In genomic region chr1:177014346-177014745, GRCm38 (mm10) we compare ENCODE assay signal across 9 mouse cellular contexts.
A peak's percentile ranks its signal among the peaks of the same experiment; 100 is the strongest.
DNase-seq lines count a peak whose midpoint lies in the region; ATAC-seq and TF ChIP-seq lines count a peak whose summit lies in the region.
"Had no signal": no experiment of that assay in that cellular context is flagged by ENCODE, and none has a peak within 500 bp of the region (broad histone marks: within the 10 kb centered on the region; RNA-seq: fewer than 3 reads in every experiment).

No protein-coding gene starts in this region.

- 15% methylated on average over 2 of the region's 2 CpGs for WGBS in lung, postnatal 0 days
- WGBS in hindbrain, embryonic 12.5 days = 75% methylated on average over 2 of the region's 2 CpGs
- 42% methylated on average over 2 of the region's 2 CpGs for WGBS in stomach, embryonic 15.5 days

- H3K27me3 ChIP-seq in lung, postnatal 0 days (replicated peaks; ENCODE audit: insufficient read depth, low read length) = no peaks in the 10 kb centered on the region
- no peaks in the 10 kb centered on the region for H3K27me3 ChIP-seq in hindbrain, embryonic 12.5 days
- no peaks in the 10 kb centered on the region for H3K27me3 ChIP-seq in stomach, embryonic 15.5 days (replicated peaks)

- no peak overlapping the region for H3K4me3 ChIP-seq in lung, postnatal 0 days (ENCODE audit: low read depth, low read length)
- no peak overlapping the region for H3K4me3 ChIP-seq in hindbrain, embryonic 12.5 days
- H3K4me3 ChIP-seq in stomach, embryonic 15.5 days (replicated peaks) = no peak overlapping the region

- peaks cover 8% of the 10 kb centered on the region; the same call in 1 of the 2 replicates for H3K4me1 ChIP-seq in lung, postnatal 0 days (ENCODE audit: insufficient read depth, low read depth, low read length)
- peaks cover 48% of the 10 kb centered on the region for H3K4me1 ChIP-seq in hindbrain, embryonic 12.5 days
- peaks cover 15% of the 10 kb centered on the region for H3K4me1 ChIP-seq in stomach, embryonic 15.5 days

- H3K9ac ChIP-seq in lung, postnatal 0 days (replicated peaks; ENCODE audit: low read depth) = no peak overlapping the region
- no peak overlapping the region for H3K9ac ChIP-seq in hindbrain, embryonic 12.5 days
- H3K9ac ChIP-seq in stomach, embryonic 15.5 days = no peak overlapping the region

- 0 out of 2 replicates have a peak overlapping the region, but pooled peaks have one; percentile 38 for H3K27ac ChIP-seq in lung, postnatal 0 days (ENCODE audit: low read length)
- H3K27ac ChIP-seq in hindbrain, embryonic 12.5 days = peak overlapping the region; percentile 64; the same call in 1 of the 2 replicates
- peak overlapping the region; percentile 63; the same call in 1 of the 2 replicates for H3K27ac ChIP-seq in stomach, embryonic 15.5 days

- no peaks in the 10 kb centered on the region for H3K36me3 ChIP-seq in lung, postnatal 0 days (ENCODE audit: insufficient read depth, low read length)
- no peaks in the 10 kb centered on the region; the same call in 1 of the 2 replicates for H3K36me3 ChIP-seq in hindbrain, embryonic 12.5 days
- H3K36me3 ChIP-seq in stomach, embryonic 15.5 days = no peaks in the 10 kb centered on the region

- DNase-seq in adrenal gland, adult 2 months = peak; percentile 47
- DNase-seq in adrenal gland, postnatal 4 days (ENCODE audit: low spot score in 2 of 2) = no peak
- peak; percentile 51 for DNase-seq in lung, postnatal 0 days (ENCODE audit: low spot score)
- no peak for DNase-seq in lung, postnatal 14 days
- no peak for DNase-seq in gastrocnemius, postnatal 25 days
- no peak for DNase-seq in ovary, postnatal 10 days (ENCODE audit: low spot score)
- DNase-seq: thymus, adult 18-20 months had no signal

- TF ChIP-seq EP300 in lung, postnatal 0 days (IDR thresholded peaks at IDR 0.05) = no peak

- no peaks in the 10 kb centered on the region for H3K9me3 ChIP-seq in lung, postnatal 0 days (ENCODE audit: low read length)
- no peaks in the 10 kb centered on the region for H3K9me3 ChIP-seq in hindbrain, embryonic 12.5 days (replicated peaks)
- H3K9me3 ChIP-seq in stomach, embryonic 15.5 days = no peaks in the 10 kb centered on the region

- no peak overlapping the region for H3K4me2 ChIP-seq in lung, postnatal 0 days (replicated peaks; ENCODE audit: low read depth, low read length)
- H3K4me2 ChIP-seq in hindbrain, embryonic 12.5 days (replicated peaks) = no peak overlapping the region
- no peak overlapping the region for H3K4me2 ChIP-seq in stomach, embryonic 15.5 days

- ATAC-seq in lung, postnatal 0 days = peak; percentile 61
- ATAC-seq in hindbrain, embryonic 12.5 days (ENCODE audit: low FRiP score) = no peak
- ATAC-seq in stomach, embryonic 15.5 days (ENCODE audit: insufficient read depth, low FRiP score, low read depth) = no peak

- no peak for TF ChIP-seq CTCF in lung, postnatal 0 days (IDR thresholded peaks at IDR 0.05)

Comparison
In these comparisons a context has a peak if more than half of its experiments do, and no peak if none do; other contexts are left out.
1. DNase-seq: peak in adrenal gland, adult 2 months (single experiment) and lung, postnatal 0 days (single experiment); none in adrenal gland, postnatal 4 days (0 of 2), lung, postnatal 14 days (single experiment), gastrocnemius, postnatal 25 days (single experiment) and ovary, postnatal 10 days (single experiment).
2. Peak in every context shown above with its lines, with median percentiles within 50 percentile points of each other: H3K27ac ChIP-seq.